Mouse (Mus musculus) kidney, adult 8-10 months (tissue): Measurements from ENCODE around the gene Fbxo45.
"Not testable (repeated sequence)": the region's sequence is repeated elsewhere in the genome, so short reads cannot be mapped to it uniquely, and the experiment has no call there.

Experiments
- DNase-seq, 2 experiments: peaks; one replicate each; pipeline ENCODE4 v3.0.0; 2022

Gene Fbxo45

GRCm38 (mm10) chr16:32246952-32247370 is at the start of gene Fbxo45, which contains the start of gene Wdr53:
TSS of gene Fbxo45 (minus strand) at chr16:32247158.
TSS of gene Wdr53 (plus strand) at chr16:32247227.
- peak; percentile 97 to 98 for DNase-seq

- DNase-seq: no peak
These were observed 44.9 kb upstream of the Fbxo45 start for GRCm38 (mm10) chr16:32291821-32292220.

GRCm38 (mm10) chr16:32282608-32283007 is 35.6 kb upstream of the Fbxo45 start:
- no peak for DNase-seq

GRCm38 (mm10) chr16:32280211-32280610 is 33.3 kb upstream of the Fbxo45 start:
- DNase-seq: no peak

GRCm38 (mm10) chr16:32278396-32278795 is 31.4 kb upstream of the Fbxo45 start:
- DNase-seq: no peak

GRCm38 (mm10) chr16:32277308-32278256 is 30.6 kb upstream of the Fbxo45 start, which contains the start of gene Rnf168:
TSS of gene Rnf168 (plus strand) at chr16:32277459.
- DNase-seq: peak; percentile 89 to 91

GRCm38 (mm10) chr16:32275830-32276229 is 28.9 kb upstream of the Fbxo45 start:
- DNase-seq: no peak

GRCm38 (mm10) chr16:32275041-32275440 is 28.1 kb upstream of the Fbxo45 start:
- DNase-seq: no peak

- DNase-seq: no peak
These were observed 26.4 kb upstream of the Fbxo45 start for GRCm38 (mm10) chr16:32273338-32273737.

GRCm38 (mm10) chr16:32271291-32271690 is 24.3 kb upstream of the Fbxo45 start, which contains the start of gene Smco1:
TSS of gene Smco1 (plus strand) at chr16:32271468.
- no peak for DNase-seq

- DNase-seq: peak in 1 of 2 experiments; percentile 31
These were observed 17.3 kb upstream of the Fbxo45 start for GRCm38 (mm10) chr16:32264225-32264624.

GRCm38 (mm10) chr16:32246351-32246791 is 587 bp downstream of the Fbxo45 start:
- peak; percentile 22 to 26 for DNase-seq

- DNase-seq: no peak
These were observed 3.1 kb downstream of the Fbxo45 start for GRCm38 (mm10) chr16:32243901-32244300.

- no peak for DNase-seq
These were observed 7.3 kb downstream of the Fbxo45 start for GRCm38 (mm10) chr16:32239428-32240312.

- DNase-seq: no peak
These were observed 8.9 kb downstream of the Fbxo45 start for GRCm38 (mm10) chr16:32237930-32238680.

GRCm38 (mm10) chr16:32232050-32232449 is 14.9 kb downstream of the Fbxo45 start:
- DNase-seq: not testable (repeated sequence)

- DNase-seq: no peak
These were observed 24.6 kb downstream of the Fbxo45 start for GRCm38 (mm10) chr16:32222399-32222798.

- no peak for DNase-seq
These were observed 25.2 kb downstream of the Fbxo45 start for GRCm38 (mm10) chr16:32221803-32222202.

GRCm38 (mm10) chr16:32214804-32215576 is 32.0 kb downstream of the Fbxo45 start:
- DNase-seq: no peak

- no peak for DNase-seq
These were observed 32.8 kb downstream of the Fbxo45 start for GRCm38 (mm10) chr16:32214156-32214555.

GRCm38 (mm10) chr16:32204902-32205301 is 42.1 kb downstream of the Fbxo45 start:
- no peak for DNase-seq
